Mouse (Mus musculus): ENCODE results near the gene Dstyk.

Dstyk gene

DNA sequence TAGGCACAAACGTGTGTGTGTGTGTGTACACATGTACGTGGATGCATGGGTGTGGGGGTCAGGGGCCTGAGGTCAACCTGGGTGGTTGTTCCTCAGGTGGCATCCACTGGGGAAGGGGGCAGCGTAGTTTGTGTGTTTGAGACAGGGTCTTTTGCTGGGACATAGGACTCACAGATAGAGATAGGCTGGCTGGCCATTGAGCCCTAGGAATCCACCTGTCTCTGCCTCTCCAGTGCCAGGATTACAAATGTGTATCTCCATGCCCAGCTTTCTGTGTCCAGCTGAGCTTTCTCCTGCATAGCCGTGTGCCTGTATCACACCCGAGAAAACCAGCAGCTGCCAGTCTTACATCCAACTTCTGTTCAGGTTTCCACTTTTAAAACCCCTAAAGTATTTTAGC, 92.4 kb downstream of the Dstyk start:
- DNase-seq (ENCODE audit: low read depth, low spot score), result no peak

DNA sequence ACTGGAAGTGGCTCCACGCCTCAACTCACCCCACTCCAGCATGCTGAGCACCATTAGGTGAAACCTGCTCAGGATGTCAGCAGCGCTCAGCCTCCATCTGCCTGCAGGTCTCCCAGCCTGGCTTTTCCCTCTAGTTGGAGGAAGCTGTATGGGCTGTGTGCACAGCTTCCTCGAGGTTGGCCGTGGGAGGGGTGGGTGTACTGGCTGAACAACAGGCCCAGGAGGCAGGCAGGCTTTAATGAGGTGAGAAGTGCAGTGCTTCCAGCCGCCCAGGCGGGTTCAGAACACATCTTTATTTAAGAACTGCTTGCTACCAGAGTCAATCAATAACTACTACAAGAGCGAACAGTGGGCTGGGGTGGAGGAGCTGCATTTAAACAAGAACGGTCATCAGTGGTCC, 94.2 kb downstream of the Dstyk start:
- DNase-seq (ENCODE audit: low read depth, low spot score), result no peak

DNA sequence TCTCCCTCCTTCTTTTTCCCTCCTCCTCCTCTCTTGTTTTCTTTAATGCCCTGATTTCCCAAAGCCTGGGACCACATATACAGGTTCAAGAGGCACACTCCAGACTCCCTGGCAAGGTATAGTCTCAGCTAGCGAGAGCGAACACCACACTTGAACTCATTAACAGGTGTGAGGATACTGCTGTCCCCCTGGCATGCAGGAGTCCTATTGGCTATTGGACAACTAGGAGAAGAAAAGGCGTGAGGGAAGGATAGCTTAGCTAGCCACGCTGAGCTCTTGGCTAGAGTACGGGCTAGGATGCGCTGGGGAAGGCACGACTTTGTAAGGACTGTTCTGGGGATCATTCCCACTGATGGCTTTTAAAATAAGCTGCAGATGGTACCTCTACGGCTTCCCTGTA, 94.8 kb downstream of the Dstyk start:
- DNase-seq (ENCODE audit: low read depth, low spot score), result no peak

DNA sequence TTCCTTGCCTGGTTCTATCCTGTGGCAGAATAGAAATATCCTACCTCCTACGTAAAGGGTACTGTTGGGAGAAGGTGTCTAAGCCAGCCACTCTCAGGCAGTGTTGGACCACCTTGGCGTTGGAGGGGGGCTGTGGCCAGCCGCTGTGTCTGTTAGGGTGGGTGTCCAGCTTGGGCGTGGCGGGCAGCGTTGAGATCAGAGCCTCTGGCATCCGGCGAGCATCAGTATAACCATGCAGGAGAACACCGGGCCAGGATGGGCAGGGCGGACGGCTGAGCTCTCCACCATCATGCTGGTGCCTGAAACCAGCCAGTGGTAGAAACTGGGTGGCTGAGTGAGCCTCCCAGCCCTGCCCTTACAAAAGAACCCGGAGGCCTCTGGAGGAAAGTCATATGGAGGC, 98.0 kb downstream of the Dstyk start:
- DNase-seq (ENCODE audit: low read depth, low spot score), result no peak

Measured in skeletal muscle tissue, adult 2 months (tissue).